Mouse (Mus musculus) G1E (cell line): ENCODE data around the gene Lgals12. TPM values are rescaled to one million over a fixed set of nuclear protein-coding genes. Genes with fewer than 3 reads are reported as not detected.

ENCODE experiments used
- ATAC-seq: 2 replicates; pipeline ENCODE4 v1.8.0; 2016; ENCODE audit warnings: mild to moderate bottlenecking; ENCODE audit not compliant: insufficient number of reproducible peaks, poor library complexity, low FRiP score, severe bottlenecking; ENCODE audit errors: extremely low read depth
- DNase-seq: peaks from one replicate; pipeline ENCODE4 v3.0.0; 2012; ENCODE audit warnings: low spot score
- H3K27me3 ChIP-seq: 2 replicates; pipeline ENCODE4 v1.6.1; 2012; ENCODE audit warnings: mild to moderate bottlenecking, low read length, inconsistent platforms; ENCODE audit not compliant: insufficient read depth
- H3K36me3 ChIP-seq: replicated peaks from 2 replicates; pipeline ENCODE3; 2012; ENCODE audit warnings: mild to moderate bottlenecking, inconsistent platforms
- H3K4me1 ChIP-seq: 2 replicates; pipeline ENCODE4 v1.6.1; 2012; ENCODE audit warnings: low read depth, low read length, inconsistent platforms, mixed read lengths; ENCODE audit not compliant: insufficient read depth
- H3K4me3 ChIP-seq: 2 replicates; pipeline ENCODE4 v1.5.1; 2012; ENCODE audit warnings: low read depth, mild to moderate bottlenecking, inconsistent platforms, low read length, moderate library complexity, mixed read lengths
- H3K9me3 ChIP-seq: replicated peaks from 2 replicates; pipeline ENCODE4 v1.6.1; 2012; ENCODE audit warnings: inconsistent platforms
- CTCF ChIP-seq: IDR thresholded peaks from 2 replicates; pipeline ENCODE4 v1.5.1; 2012; ENCODE audit warnings: low read depth, low read length, inconsistent platforms, mixed read lengths
- GATA1 ChIP-seq: IDR thresholded peaks from 2 replicates; pipeline ENCODE4 v1.6.1; 2012; ENCODE audit warnings: borderline replicate concordance, low read length, inconsistent platforms, mixed read lengths
- GATA2 ChIP-seq: IDR thresholded peaks from 2 replicates; pipeline ENCODE4 v1.6.1; 2012; ENCODE audit warnings: low read depth, low read length, inconsistent platforms, borderline replicate concordance
- POLR2AphosphoS5 ChIP-seq: IDR thresholded peaks from 2 replicates; pipeline ENCODE4 v1.6.1; 2012; ENCODE audit warnings: low read depth, low read length, inconsistent platforms; ENCODE audit not compliant: insufficient replicate concordance
- TAL1 ChIP-seq: conservative IDR thresholded peaks from 2 replicates; pipeline ENCODE4 v1.6.1; 2012; ENCODE audit warnings: low read depth, low read length, inconsistent platforms, mixed read lengths
- polyA plus RNA-seq: library from polyadenylated mRNA; stranded (reverse); fragments of >175 nt; gene quantifications from 2 replicates; pipeline ENCODE4 v1.2.3, GENCODE M21; 2012
- total RNA-seq, 2 experiments: library from RNA; stranded (forward) in 1 of 2; stranded (reverse) in 1 of 2; fragments of 200-1000 nt in 1 of 2; fragments of >200 nt in 1 of 2; fragmentation: Nextera tagmentation in 1 of 2; gene quantifications; 2 replicates each; pipeline ENCODE4 v1.2.3; 2014 to 2017

Lgals12 gene
- total and polyA plus RNA-seq, 3 experiments = not detected

GRCm38 (mm10) chr19:7616231-7616930 is 9.4 kb upstream of the Lgals12 start:
- DNase-seq (no peak), ATAC-seq (no peak)
- Histone ChIP-seq H3K9me3 (no peaks in the 10 kb centered on the region), H3K4me3 (no peak overlapping the region), H3K4me1 (no peaks in the 10 kb centered on the region), H3K36me3 (no peaks in the 10 kb centered on the region), H3K27me3 (peaks cover 14% of the 10 kb centered on the region; the same call in 1 of the 2 replicates)
- TF ChIP-seq GATA1 (no peak), TAL1 (no peak), GATA2 (no peak), CTCF (no peak), POLR2AphosphoS5 (no peak)

DNA sequence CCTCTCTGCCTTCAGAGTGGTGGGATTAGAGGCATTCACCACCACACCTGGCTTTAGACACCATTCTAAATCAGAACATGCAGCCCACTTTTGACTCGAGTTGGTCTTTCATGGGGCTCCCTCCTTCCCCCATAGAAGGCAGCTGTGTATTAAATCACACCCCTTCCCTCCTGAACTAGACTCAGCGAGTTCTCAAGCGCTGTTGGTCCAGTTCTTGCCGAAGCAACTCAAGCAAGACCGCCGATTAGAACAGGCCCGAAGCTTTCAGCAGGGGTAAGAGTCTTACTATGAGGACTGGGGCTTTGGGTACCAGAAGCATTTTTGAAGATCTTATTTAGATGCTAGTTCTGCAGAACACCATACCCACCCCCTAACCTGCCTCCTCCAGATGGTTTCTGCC is 6.2 kb upstream of the Lgals12 start:
- no peaks in the 10 kb centered on the region for H3K9me3 ChIP-seq
- ATAC-seq (no peak), DNase-seq (no peak)
- peaks cover 10% of the 10 kb centered on the region; the same call in 1 of the 2 replicates for H3K27me3 ChIP-seq
- H3K4me1 ChIP-seq = no peaks in the 10 kb centered on the region
- H3K36me3 ChIP-seq = no peaks in the 10 kb centered on the region
- no peak for TF ChIP-seq CTCF
- no peak for TF ChIP-seq POLR2AphosphoS5
- no peak for TF ChIP-seq GATA2
- no peak for TF ChIP-seq GATA1
- no peak overlapping the region for H3K4me3 ChIP-seq

DNA sequence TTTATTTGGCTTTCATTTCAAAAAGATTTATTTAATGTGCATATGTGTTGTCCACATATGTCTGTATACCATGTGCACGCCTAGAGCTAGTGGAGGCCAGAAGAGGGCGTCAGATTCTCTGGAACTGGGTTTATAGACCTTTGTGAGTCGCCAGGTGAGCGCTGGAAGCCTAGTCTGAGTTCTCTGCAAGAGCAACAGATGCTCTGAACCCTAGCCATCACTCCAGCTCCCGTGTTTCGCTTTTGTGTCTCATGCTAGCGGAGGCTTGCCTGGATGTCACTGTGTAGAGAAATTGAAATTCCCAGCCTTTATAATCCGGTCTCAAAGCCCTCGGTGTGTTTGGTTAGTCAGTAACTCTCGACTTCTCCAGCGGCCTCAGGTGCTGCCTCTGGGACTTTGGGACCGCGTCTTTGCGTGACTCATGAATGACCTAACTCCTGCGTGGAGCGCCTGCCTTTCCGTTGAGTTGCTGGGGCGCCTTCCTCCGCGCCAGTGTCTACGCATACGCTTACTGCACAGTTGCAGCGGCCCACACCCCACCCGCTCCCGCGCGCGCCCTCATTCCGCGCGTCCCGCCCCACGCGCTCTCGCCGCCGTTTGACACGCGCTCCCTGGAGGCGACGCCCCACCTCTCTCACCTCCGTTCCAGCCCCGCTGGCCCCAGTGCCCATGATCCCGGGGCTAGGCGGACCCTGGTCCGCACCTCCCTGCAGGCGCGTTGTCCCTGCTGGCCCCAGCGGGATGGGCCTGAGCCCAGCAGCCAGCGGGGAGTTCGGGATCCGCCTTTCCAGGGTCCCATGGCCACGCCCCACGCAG is 5.2 kb upstream of the Lgals12 start, which contains the start of gene Hrasls5:
Gene Hrasls5 (plus strand): TSS at position 600 of the 816 bp plus-strand sequence.
- ATAC-seq (no peak), DNase-seq (no peak)
- H3K4me1 ChIP-seq = no peaks in the 10 kb centered on the region
- H3K9me3 ChIP-seq = no peaks in the 10 kb centered on the region
- no peak for TF ChIP-seq GATA2
- TF ChIP-seq TAL1 = no peak
- TF ChIP-seq POLR2AphosphoS5 = no peak
- TF ChIP-seq GATA1 = no peak
- TF ChIP-seq CTCF = no peak
- H3K4me3 ChIP-seq = no peak within 1 kb of the TSS
- peaks cover 10% of the 10 kb centered on the region; the same call in 1 of the 2 replicates for H3K27me3 ChIP-seq
- no peaks in the 10 kb centered on the region for H3K36me3 ChIP-seq

- no peak for TF ChIP-seq POLR2AphosphoS5
- TF ChIP-seq GATA1 = no peak
- TF ChIP-seq GATA2 = no peak
Measured at GRCm38 (mm10) chr19:7607690-7608201, 753 bp upstream of the Lgals12 start.

GRCm38 (mm10) chr19:7605930-7606783 is 836 bp downstream of the Lgals12 start:
- no peaks in the 10 kb centered on the region for H3K36me3 ChIP-seq
- TF ChIP-seq POLR2AphosphoS5 (no peak), GATA1 (no peak)
- no peak overlapping the region for H3K4me3 ChIP-seq
- no peak for ATAC-seq
- no peak for DNase-seq
- H3K27me3 ChIP-seq = no peaks in the 10 kb centered on the region; the same call in 1 of the 2 replicates
- no peaks in the 10 kb centered on the region for H3K4me1 ChIP-seq
- H3K9me3 ChIP-seq = no peaks in the 10 kb centered on the region

More at GRCm38 (mm10) chr19:7607690-7608201, 753 bp upstream of the Lgals12 start:
- Histone ChIP-seq H3K4me1 (no peaks in the 10 kb centered on the region), H3K4me3 (no peak overlapping the region), H3K9me3 (no peaks in the 10 kb centered on the region), H3K36me3 (no peaks in the 10 kb centered on the region), H3K27me3 (peaks cover 4% of the 10 kb centered on the region; the same call in 1 of the 2 replicates)
- DNase-seq (no peak), ATAC-seq (no peak)

- ATAC-seq = no peak
- no peak for DNase-seq
- no peak overlapping the region for H3K4me3 ChIP-seq
Measured at GRCm38 (mm10) chr19:7605013-7605412, 2.0 kb downstream of the Lgals12 start.

More at GRCm38 (mm10) chr19:7605013-7605412, 2.0 kb downstream of the Lgals12 start:
- Histone ChIP-seq H3K9me3 (no peaks in the 10 kb centered on the region), H3K36me3 (no peaks in the 10 kb centered on the region), H3K27me3 (peaks cover 2% of the 10 kb centered on the region; the same call in 1 of the 2 replicates), H3K4me1 (no peaks in the 10 kb centered on the region)
- TF ChIP-seq POLR2AphosphoS5 = no peak
- no peak for TF ChIP-seq GATA1
- no peak for TF ChIP-seq GATA2
